Mouse (Mus musculus) heart, embryonic 13.5 days (tissue): ENCODE data around the gene Dop1b. TPM values are rescaled to one million over a fixed set of nuclear protein-coding genes. Genes with fewer than 3 reads are reported as not detected.

Source experiments
- ATAC-seq: fragments of 200-750 bp; cut with Nextera tagmentation; 2 replicates; pipeline ENCODE4 v1.8.0; 2017; ENCODE audit warnings: moderate TSS enrichment; ENCODE audit not compliant: insufficient number of reproducible peaks, low FRiP score, low TSS enrichment; ENCODE audit errors: extremely low read depth
- H3K27ac ChIP-seq: fragments of 300-500 bp; sonication (generic); replicated peaks from 2 replicates; pipeline ENCODE4 v1.5.1; 2015; ENCODE audit warnings: moderate library complexity, mild to moderate bottlenecking, inconsistent platforms
- H3K27me3 ChIP-seq: fragments of 300-500 bp; sonication (generic); replicated peaks from 2 replicates; pipeline ENCODE4 v1.6.1; 2015; ENCODE audit warnings: mild to moderate bottlenecking, inconsistent platforms
- H3K36me3 ChIP-seq: fragments of 300-500 bp; sonication (generic); 2 replicates; pipeline ENCODE4 v1.6.1; 2015; ENCODE audit warnings: mild to moderate bottlenecking, inconsistent platforms
- H3K4me1 ChIP-seq: fragments of 300-500 bp; sonication (generic); 2 replicates; pipeline ENCODE4 v1.6.1; 2015; ENCODE audit warnings: inconsistent platforms
- H3K4me2 ChIP-seq: fragments of 300-500 bp; sonication (generic); 2 replicates; pipeline ENCODE4 v1.6.1; 2015; ENCODE audit warnings: inconsistent platforms, mild to moderate bottlenecking, moderate library complexity
- H3K4me3 ChIP-seq: fragments of 300-500 bp; sonication (generic); 2 replicates; pipeline ENCODE4 v1.5.1; 2015; ENCODE audit warnings: moderate library complexity, mild to moderate bottlenecking, inconsistent platforms
- H3K9ac ChIP-seq: fragments of 300-500 bp; sonication (generic); 2 replicates; pipeline ENCODE4 v1.6.1; 2015; ENCODE audit warnings: inconsistent platforms, mild to moderate bottlenecking, moderate library complexity
- H3K9me3 ChIP-seq: fragments of 300-500 bp; sonication (generic); 2 replicates; pipeline ENCODE4 v1.6.1; 2016; ENCODE audit warnings: inconsistent platforms
- whole genome bisulfite sequencing: fragments of 180-500 bp; shearing (Covaris S2); methylation state at CpG from one replicate; pipeline ENCODE4 v1.1.7; 2015; ENCODE audit warnings: mixed read lengths; 5-methylcytosine and 5-hydroxymethylcytosine counted together
- polyA plus RNA-seq: library from polyadenylated mRNA; unstranded; fragments of >200 nt; fragmentation: Nextera tagmentation; extraction: Ambion mirVana; gene quantifications from 2 replicates; pipeline ENCODE4 v1.2.1, GENCODE M21; 2015

The Dop1b gene
- polyA plus RNA-seq, 1 experiment from 2014 or later = 6.0 TPM

DNA sequence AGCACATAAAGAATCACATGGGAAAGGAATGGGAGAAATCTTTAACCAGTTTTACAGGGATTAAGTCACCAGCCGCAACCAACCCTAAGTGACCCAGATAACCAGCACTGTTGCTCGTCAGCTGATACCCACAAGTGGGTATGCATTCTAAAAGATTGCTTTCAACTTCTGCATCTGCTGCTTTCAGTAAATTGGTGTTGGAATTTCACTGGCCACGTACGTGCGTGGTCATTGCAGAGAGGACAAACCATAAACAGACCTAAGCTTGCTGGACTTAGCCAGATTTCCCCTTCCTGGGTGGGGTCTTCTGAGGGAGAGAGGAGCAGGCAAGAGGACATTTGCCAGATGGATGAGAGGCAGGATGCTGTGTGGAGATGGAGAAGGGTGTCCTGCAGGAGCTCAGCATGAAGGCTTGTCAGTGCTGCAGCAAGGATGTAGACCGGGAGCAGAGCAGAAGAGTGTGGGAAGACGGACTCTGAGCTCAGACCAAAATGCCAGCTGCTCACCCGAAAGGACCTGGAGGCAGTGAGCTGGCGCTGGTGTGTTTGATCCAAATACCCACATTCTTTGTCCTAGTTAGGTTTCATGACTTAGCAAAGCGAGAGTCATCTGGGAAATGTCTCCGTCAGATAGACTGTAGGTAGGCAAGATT is 86.3 kb downstream of the Dop1b start:
- 53% methylated on average over 11 of the region's 11 CpGs for WGBS
- H3K4me1 ChIP-seq = peaks cover 25% of the 10 kb centered on the region
- H3K9me3 ChIP-seq = no peaks in the 10 kb centered on the region
- no peak overlapping the region for H3K4me2 ChIP-seq
- H3K9ac ChIP-seq = no peak overlapping the region
- H3K27me3 ChIP-seq = no peaks in the 10 kb centered on the region
- H3K27ac ChIP-seq = no peak overlapping the region
- no peak for ATAC-seq
- no peak overlapping the region for H3K4me3 ChIP-seq
- 0 out of 2 replicates have a peak, but pooled peaks cover 7% of the 10 kb centered on the region for H3K36me3 ChIP-seq

DNA sequence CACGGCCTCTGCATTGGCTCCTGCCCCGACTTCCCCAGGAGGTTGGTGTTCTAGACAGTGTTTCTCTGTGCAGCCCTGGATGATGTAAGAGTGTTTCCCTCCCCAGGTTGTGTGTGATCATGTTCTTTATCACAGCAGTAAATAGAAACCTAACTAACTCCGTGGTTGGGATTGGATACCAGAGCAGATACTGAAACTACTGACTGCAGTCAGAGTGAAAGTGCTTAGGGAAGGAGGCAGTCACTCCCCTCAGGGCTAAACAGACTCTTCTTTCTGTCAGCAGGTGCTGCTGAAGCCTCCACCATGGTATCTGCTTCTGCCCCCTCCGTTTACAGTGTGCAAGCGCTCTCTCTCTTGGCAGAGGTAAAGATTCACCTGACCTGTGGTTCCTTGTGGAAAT is 86.9 kb downstream of the Dop1b start:
- Histone ChIP-seq H3K9me3 (no peaks in the 10 kb centered on the region), H3K27ac (no peak overlapping the region), H3K4me2 (no peak overlapping the region), H3K4me1 (peaks cover 25% of the 10 kb centered on the region), H3K36me3 (0 out of 2 replicates have a peak, but pooled peaks cover 7% of the 10 kb centered on the region), H3K27me3 (no peaks in the 10 kb centered on the region), H3K4me3 (no peak overlapping the region), H3K9ac (no peak overlapping the region)
- no peak for ATAC-seq
- 43% methylated on average over 5 of the region's 5 CpGs for WGBS

DNA sequence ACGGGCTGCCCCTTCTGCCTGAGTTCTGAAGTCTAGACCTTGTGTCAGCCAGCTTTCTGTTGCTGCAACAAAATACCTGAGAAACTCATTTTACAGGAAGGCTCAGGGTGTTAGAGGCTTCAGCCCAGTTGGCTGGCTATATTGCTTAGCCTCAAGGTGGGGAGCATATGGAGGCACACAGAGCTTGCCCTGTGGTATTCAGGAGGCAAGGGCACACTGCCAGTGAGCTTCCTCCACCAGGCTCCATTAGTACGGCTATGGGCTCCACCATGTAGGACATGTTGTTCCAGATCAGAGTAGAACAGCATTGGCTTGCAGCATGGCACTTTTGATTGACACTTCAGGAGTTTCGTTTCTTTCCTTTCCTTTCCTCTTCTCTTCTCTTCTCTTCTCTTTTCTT is 87.4 kb downstream of the Dop1b start:
- H3K4me1 ChIP-seq = peaks cover 25% of the 10 kb centered on the region
- no peak overlapping the region for H3K4me2 ChIP-seq
- H3K27me3 ChIP-seq = no peaks in the 10 kb centered on the region
- no peak overlapping the region for H3K4me3 ChIP-seq
- 82% methylated on average over 3 of the region's 3 CpGs for WGBS
- no peaks in the 10 kb centered on the region for H3K9me3 ChIP-seq
- H3K9ac ChIP-seq = no peak overlapping the region
- no peak overlapping the region for H3K27ac ChIP-seq
- no peak for ATAC-seq
- H3K36me3 ChIP-seq = 0 out of 2 replicates have a peak, but pooled peaks cover 7% of the 10 kb centered on the region

DNA sequence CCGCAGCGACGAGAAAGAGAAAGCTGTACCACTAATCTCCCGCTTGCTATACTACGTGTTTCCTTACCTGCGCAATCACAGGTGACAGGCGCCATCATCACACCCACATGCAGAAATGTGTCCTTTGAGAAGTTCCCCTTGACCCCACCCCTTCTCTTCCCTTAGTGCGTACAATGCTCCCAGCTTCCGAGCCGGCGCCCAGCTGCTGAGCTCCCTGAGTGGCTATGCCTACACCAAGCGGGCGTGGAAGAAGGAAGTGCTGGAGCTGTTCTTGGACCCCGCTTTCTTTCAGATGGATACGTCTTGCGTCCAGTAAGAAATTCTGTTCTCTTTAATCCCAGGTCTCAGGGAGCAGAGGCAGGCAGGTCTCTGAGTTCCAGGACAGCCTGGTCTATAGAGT is 88.2 kb downstream of the Dop1b start:
- WGBS = 91% methylated on average over 16 of the region's 16 CpGs
- H3K4me2 ChIP-seq = no peak overlapping the region
- no peaks in the 10 kb centered on the region for H3K9me3 ChIP-seq
- H3K4me1 ChIP-seq = peaks cover 25% of the 10 kb centered on the region
- no peaks in the 10 kb centered on the region for H3K27me3 ChIP-seq
- H3K4me3 ChIP-seq = no peak overlapping the region
- 0 out of 2 replicates have a peak, but pooled peaks cover 7% of the 10 kb centered on the region for H3K36me3 ChIP-seq
- H3K9ac ChIP-seq = no peak overlapping the region
- no peak for ATAC-seq
- no peak overlapping the region for H3K27ac ChIP-seq

DNA sequence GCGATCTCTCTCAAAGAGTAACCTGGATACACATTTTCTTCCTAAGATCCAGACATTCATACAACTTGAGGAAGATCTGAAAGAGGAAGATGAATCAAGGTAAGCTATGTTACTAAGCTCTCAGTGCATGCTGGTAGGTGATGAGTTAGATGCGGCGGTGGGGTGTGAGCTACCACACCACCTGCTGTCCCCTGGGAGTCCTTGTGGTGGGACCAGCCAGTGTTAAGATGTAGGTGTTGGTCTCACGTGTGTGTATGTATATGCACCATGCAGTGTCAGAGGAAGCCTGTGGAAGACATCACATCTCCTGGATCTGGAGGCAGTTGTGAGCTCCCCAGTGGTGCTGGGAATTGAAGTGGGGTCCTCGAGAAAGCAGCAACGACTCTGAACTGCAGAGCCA is 95.5 kb downstream of the Dop1b start:
- H3K27ac ChIP-seq = no peak overlapping the region
- peaks cover 20% of the 10 kb centered on the region for H3K4me1 ChIP-seq
- H3K9ac ChIP-seq = no peak overlapping the region
- peaks cover 10% of the 10 kb centered on the region for H3K9me3 ChIP-seq
- H3K4me2 ChIP-seq = no peak overlapping the region
- no peak overlapping the region for H3K4me3 ChIP-seq
- no peak for ATAC-seq
- 89% methylated on average over 6 of the region's 6 CpGs for WGBS
- H3K36me3 ChIP-seq = peaks cover 24% of the 10 kb centered on the region
- no peaks in the 10 kb centered on the region for H3K27me3 ChIP-seq

DNA sequence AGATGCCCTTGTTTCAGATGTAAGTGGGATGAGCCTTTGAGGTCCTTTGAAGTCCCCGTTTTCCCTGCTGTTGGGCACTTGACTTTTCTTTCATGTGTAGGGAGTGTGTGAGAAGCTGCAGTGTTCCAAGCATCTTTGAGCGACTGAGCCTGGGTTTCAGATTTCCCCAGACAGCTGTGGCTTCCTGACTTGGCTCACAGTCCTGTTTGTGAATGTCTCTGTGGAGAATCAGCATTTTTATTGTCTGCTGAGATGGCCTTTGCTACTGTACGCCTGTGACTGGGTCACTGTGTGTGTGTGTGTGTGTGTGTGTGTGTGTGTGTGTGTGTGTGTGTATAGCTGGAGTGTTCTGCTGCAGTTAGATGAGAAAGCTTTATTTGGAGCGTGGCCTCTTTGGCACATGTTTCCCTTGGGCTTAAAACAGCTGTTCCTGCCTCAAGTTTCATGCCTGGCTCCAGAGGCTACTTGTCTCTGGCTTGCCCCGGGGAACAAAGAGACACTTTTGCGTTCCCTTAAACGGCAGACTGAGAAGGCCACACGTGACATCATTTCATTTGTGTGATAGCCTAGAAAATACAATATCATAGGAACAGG is 96.4 kb downstream of the Dop1b start:
- Histone ChIP-seq H3K9ac (no peak overlapping the region), H3K36me3 (peaks cover 29% of the 10 kb centered on the region), H3K9me3 (peaks cover 12% of the 10 kb centered on the region), H3K4me2 (no peak overlapping the region), H3K4me3 (no peak overlapping the region), H3K4me1 (peaks cover 20% of the 10 kb centered on the region), H3K27me3 (no peaks in the 10 kb centered on the region), H3K27ac (peak overlapping the region; percentile 53)
- 30% methylated on average over 8 of the region's 8 CpGs for WGBS
- no peak for ATAC-seq

DNA sequence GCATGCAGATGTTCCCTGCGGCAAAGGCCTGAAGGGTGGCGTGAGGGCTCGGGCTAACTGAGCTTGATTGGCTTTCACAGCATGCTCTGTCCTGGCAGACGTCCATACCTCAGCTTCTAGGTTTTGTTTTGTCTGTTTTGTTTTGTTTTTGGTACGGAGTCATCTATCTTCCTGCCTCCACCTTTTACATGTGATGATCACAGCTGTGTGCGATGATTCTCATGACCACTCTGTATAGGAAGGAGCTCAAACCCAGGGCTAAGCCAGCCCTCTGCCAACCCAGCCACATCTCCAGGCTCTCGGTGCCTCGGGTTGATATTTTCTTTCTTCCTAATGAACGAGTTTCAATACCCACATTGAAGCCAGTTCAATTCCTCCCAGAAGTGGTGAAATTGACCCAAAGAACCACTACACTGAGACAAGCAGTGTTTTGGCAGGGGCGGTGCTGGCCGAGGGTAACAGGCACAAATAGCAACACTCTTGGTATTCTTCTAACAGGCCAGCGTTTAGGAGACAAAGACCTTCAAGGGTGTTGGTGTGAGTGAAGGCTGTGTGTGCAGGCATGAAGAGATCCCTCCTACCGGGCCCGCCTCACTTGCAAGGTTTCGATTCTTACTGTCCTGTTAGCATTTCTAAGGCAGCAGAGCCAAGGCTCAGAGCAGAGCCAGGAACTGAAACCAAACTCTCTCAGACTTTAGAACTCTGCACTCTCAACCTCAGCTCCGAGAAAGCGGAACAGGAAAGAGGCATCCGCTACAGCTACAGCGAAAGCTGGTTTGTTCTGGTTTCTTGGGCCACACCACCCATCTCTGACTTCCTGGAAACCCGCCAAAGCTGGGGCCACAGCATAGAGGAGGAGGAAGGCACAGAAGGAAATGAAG is 104.4 kb downstream of the Dop1b start:
- Histone ChIP-seq H3K9ac (peak overlapping the region; percentile 11), H3K4me2 (peak overlapping the region; percentile 45), H3K9me3 (peaks cover 12% of the 10 kb centered on the region), H3K4me1 (peaks cover 15% of the 10 kb centered on the region), H3K4me3 (no peak overlapping the region), H3K36me3 (peaks cover 15% of the 10 kb centered on the region), H3K27ac (peak overlapping the region; percentile 74), H3K27me3 (no peaks in the 10 kb centered on the region)
- WGBS = 48% methylated on average over 20 of the region's 20 CpGs
- ATAC-seq = no peak

DNA sequence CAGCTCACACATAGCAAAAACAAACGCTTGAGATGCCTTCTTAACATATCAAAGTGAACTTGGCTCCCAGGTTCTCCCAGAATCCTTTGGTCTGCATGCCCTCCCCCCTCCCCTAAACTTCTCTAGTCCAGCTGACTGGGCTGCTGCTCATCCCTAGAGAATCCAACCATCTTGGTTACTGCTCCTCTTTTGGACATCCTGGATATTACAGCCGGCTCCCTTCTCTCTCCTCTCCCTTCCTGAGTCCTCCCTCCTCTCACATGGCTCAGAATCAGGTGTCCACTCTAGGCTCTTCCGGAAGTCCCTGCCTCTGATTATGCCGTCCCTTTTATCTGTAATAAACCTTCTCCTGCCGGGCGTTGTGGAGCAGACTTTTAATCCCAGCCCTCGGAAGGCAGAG is 105.2 kb downstream of the Dop1b start:
- H3K4me2 ChIP-seq = peak overlapping the region; percentile 45
- no peaks in the 10 kb centered on the region for H3K27me3 ChIP-seq
- H3K9me3 ChIP-seq = peaks cover 6% of the 10 kb centered on the region
- no peak overlapping the region for H3K4me3 ChIP-seq
- 47% methylated on average over 7 of the region's 7 CpGs for WGBS
- H3K27ac ChIP-seq = peak overlapping the region; percentile 74
- peaks cover 8% of the 10 kb centered on the region for H3K36me3 ChIP-seq
- H3K9ac ChIP-seq = no peak overlapping the region
- no peak for ATAC-seq
- peaks cover 15% of the 10 kb centered on the region for H3K4me1 ChIP-seq

DNA sequence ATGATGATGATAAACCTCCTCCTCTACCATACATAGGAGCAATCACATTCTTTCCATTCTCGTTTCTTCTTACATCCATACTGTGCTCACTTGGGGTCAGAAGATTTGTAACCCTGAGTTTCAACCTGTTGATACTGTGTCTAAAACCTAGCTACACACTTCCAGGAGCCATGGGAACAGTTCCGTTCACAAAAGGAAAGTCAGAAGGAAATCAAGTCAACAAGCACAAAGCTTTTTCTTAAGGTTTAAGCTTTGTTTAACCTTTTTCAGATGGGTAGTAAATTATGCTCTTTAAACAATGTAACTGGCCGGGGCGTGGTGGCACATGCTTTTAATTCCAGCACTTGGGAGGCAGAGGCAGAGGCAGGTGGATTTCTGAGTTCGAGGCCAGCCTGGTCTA is 105.7 kb downstream of the Dop1b start:
- peak overlapping the region; percentile 74; the same call in 1 of the 2 replicates for H3K27ac ChIP-seq

DNA sequence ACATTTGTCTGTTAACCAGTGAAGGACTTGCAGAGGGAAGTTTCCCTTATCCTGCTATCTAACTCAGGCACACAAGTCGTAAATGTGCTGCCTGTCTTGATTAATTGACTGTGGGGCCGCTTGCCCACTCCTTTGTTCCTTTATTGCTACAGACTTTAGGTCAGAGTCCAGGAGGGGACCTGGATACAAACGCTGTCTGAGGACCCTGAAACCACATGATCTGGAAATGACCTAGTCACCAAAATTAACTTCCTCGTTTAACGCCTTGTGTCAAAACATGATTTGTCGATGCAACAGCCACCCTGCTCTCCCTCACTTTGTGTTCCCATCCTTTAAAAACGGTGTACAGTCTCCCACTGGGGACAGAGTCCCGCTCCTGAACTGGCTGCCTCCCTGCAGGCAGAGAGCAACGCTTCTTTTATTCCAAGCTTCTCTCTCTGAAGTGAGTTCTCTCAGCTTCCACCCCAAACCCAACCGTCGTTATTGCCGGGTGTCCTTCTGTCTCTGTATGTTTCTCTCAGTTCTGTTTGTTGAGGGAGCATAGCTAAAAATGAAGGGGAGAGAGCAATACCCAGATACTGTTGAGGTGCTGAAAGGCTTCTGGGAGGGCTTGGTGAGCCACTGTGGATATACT is 107.1 kb downstream of the Dop1b start:
- H3K36me3 ChIP-seq = no peaks in the 10 kb centered on the region
- no peak overlapping the region for H3K4me2 ChIP-seq
- WGBS = 52% methylated on average over 12 of the region's 12 CpGs
- H3K9me3 ChIP-seq = peaks cover 19% of the 10 kb centered on the region
- H3K9ac ChIP-seq = no peak overlapping the region
- peaks cover 15% of the 10 kb centered on the region for H3K4me1 ChIP-seq
- H3K27ac ChIP-seq = no peak overlapping the region
- no peak overlapping the region for H3K4me3 ChIP-seq
- ATAC-seq = no peak
- H3K27me3 ChIP-seq = no peaks in the 10 kb centered on the region

More for the DNA sequence above, 105.7 kb downstream of the Dop1b start:
- 81% methylated on average over 5 of the region's 5 CpGs for WGBS
- peaks cover 5% of the 10 kb centered on the region for H3K9me3 ChIP-seq
- no peak overlapping the region for H3K4me2 ChIP-seq
- peaks cover 3% of the 10 kb centered on the region for H3K36me3 ChIP-seq
- H3K4me3 ChIP-seq = no peak overlapping the region
- H3K27me3 ChIP-seq = no peaks in the 10 kb centered on the region
- ATAC-seq = no peak
- H3K9ac ChIP-seq = no peak overlapping the region
- peaks cover 15% of the 10 kb centered on the region for H3K4me1 ChIP-seq

DNA sequence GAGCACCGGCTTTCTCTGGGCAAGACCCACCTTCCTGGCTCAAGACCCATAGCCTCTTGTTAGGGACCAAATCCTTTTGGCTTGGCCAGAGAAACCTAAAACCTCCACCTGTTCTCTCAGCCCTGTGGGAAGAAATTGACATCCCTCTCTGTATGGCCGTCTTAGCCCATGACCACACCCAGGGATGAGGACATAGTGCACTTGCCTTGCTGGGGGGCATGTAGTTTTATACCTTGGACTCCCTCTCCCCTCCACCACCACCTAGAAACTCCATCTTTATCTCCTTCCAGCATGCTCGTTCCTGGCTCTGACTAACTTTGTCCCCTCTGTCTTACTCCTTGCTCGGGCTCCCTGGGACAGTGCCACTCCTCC is 107.6 kb downstream of the Dop1b start:
- Histone ChIP-seq H3K27ac (no peak overlapping the region), H3K9me3 (peaks cover 24% of the 10 kb centered on the region), H3K9ac (no peak overlapping the region), H3K4me1 (peaks cover 15% of the 10 kb centered on the region), H3K4me2 (no peak overlapping the region), H3K4me3 (no peak overlapping the region), H3K36me3 (no peaks in the 10 kb centered on the region), H3K27me3 (no peaks in the 10 kb centered on the region)
- 60% methylated on average over 4 of the region's 4 CpGs for WGBS
- no peak for ATAC-seq
